Mouse (Mus musculus) large intestine, adult 2 months (tissue): ENCODE data around the gene Mymx. TPM values are rescaled to one million over a fixed set of nuclear protein-coding genes. Genes with fewer than 3 reads are reported as not detected.

Source experiments
- DNase-seq: peaks from one replicate; pipeline ENCODE4 v3.0.0-alpha.2; 2012; ENCODE audit warnings: low read depth, low spot score
- WGBS: fragments of 180-500 bp; shearing (Covaris S2); methylation state at CpG from one replicate; pipeline ENCODE4 v1.1.7; 2018; 5-methylcytosine and 5-hydroxymethylcytosine counted together
- polyA plus RNA-seq: library from polyadenylated mRNA; depleted of rRNA; stranded (reverse); fragments of >200 nt; gene quantifications from 2 replicates; pipeline ENCODE4 v1.2.3, GENCODE M21; 2012

The Mymx gene
- polyA plus RNA-seq, 1 experiment = 2.0 TPM

DNA sequence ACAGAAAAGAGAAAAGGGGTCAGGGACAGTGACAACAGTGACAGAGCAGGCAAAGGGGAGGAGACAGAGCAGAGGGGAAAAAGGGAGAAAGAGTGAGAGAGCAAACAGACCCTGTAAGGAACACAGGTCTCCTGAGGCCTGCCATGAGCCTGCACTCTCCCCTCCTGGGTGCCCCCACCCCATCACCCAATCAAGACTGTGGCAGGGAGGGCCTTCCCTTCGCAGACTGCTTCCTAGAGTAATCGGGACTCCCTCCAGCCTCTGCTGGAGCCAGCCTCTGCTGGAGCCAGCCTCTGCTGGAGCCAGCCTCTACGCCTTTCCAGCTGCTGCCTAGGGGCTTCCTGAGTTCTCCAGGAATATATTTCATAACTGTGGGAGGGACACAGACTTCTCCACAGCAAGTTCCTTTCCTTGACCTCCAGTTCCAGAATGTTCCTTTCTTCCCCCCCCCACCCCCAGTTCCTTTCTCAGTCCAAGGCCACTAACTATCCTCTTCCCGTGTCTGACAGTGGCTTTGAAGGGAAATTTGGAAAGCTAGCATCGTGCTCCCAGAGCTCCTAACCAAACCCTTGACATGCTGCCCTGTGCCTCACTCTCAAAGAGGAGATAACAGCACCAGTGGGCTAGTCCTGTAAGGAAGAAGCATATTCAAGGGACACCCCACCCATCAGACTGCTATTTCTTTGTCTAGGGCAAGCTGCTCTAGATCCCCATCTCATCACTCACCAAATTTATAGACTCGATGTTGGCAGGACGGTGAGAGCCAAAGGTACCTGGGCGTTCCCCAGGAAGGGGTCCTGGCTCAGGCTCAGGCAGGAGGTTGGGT lies 9.1 kb downstream of the Mymx start:
- no peak for DNase-seq
- WGBS = 54% methylated on average over 8 of the region's 8 CpGs

DNA sequence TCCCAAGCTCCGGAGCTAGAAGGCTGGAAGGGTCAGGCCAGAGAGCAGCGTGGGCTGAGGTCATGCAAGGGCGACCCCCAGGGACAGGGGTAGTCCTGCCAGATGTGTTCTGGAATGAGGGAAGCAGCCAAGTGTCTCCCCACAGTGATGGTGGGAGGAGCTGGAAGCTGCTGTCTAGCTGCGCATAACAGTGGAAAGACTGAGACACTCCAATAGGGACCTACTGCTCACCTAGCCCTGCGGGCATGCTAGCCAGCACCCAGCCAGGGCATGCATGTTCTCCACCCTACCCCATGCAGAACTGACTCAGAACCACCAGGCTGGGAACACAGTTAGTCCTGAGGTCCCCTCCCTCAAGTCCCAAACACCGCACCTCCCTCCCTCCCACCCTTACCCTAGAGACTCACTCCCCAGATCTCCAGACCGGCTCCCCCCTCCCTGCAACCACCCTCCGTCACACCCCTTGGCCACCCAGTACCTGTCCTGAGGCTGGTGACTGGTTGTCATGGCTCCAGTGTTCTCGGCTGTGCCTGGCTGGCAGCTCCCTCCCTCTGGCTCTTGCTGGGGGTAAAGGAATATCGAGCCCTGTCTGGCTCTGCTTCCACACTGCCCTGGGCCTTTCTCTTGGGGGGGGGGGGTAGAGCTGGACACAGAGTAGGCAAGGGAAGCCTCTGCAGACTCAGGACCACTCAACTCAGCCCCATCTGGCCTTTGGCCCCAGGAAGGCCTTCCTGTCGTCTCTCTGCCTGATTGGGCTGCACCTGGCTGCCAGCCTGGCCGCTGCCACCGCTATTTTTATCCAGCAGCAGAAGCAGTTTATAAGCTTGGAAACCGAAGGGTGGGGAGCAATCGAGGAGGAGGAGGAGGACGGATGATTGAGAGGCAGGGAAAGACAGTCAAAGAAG lies 9.9 kb downstream of the Mymx start:
- DNase-seq = no peak
- WGBS = 50% methylated on average over 16 of the region's 16 CpGs

DNA sequence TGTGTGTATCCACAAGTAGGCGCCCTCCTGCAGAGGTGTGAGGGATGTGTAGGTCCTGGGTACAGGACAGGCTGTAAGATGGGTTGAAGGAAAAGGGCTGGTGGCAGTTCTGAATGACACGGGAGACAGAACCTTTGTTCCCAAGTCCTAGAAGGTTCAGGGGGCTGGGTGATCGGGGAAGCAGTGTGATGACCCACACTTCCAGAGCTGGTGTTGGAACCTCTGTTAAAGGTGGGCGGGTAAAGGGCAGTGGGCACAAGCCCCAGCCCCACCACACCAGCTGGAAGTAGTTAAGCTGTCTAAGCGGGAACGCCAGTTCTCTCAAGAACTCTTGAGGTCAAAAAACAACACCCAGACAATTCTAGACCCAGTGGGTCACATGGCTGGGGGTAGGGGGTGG lies 11.5 kb downstream of the Mymx start:
- 91% methylated on average over 6 of the region's 6 CpGs for WGBS

GRCm38 (mm10) chr17:45589844-45590243 lies 12.1 kb downstream of the Mymx start:
- no peak for DNase-seq
- 95% methylated on average over 8 of the region's 8 CpGs for WGBS

More for the DNA sequence above, 11.5 kb downstream of the Mymx start:
- no peak for DNase-seq

GRCm38 (mm10) chr17:45589236-45589635 lies 12.7 kb downstream of the Mymx start:
- DNase-seq = no peak
- WGBS = 97% methylated on average over 7 of the region's 7 CpGs

DNA sequence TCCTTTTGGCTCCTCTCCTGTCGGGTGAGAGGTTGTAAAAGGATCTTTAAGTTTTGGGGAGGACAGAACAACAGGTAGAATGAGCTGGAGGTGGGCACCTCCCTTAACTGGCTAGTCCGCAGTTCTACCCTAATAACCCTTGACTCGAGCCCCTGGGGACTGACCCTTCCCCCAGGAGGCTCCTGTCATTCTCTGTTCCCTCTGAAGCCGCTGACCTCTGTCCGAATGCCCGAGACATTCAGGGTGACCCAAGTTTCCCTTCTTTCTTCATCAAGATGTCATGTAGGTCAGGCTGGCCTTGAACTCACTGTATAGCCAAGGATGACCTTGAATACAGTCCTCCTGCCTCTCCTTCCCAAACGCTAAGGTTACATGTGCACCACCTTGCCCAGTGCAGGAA lies 13.5 kb downstream of the Mymx start:
- WGBS = 89% methylated on average over 7 of the region's 7 CpGs
- DNase-seq = no peak

DNA sequence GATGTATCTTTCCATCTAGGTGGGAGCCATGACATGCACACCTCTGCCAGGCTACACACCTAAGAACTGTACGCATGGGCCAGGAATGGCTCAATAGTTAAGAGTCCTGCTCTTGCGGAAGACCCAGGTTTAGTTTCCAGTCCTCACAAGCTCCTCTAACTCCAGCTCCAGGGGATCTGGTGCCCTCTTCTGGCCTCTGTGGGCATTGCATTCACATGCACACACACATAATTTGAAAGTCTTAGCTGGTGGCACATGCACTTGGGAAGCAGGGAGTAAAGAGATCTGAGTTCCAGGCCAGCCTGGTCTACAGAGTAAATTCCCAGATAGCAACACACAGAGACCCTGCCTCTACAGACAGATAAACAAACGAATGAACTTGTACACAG lies 15.5 kb downstream of the Mymx start:
- 97% methylated on average over 3 of the region's 3 CpGs for WGBS
- DNase-seq = no peak

- WGBS = 84% methylated on average over 23 of the region's 23 CpGs
These were observed 16.0 kb downstream of the Mymx start for GRCm38 (mm10) chr17:45585725-45586448.

DNA sequence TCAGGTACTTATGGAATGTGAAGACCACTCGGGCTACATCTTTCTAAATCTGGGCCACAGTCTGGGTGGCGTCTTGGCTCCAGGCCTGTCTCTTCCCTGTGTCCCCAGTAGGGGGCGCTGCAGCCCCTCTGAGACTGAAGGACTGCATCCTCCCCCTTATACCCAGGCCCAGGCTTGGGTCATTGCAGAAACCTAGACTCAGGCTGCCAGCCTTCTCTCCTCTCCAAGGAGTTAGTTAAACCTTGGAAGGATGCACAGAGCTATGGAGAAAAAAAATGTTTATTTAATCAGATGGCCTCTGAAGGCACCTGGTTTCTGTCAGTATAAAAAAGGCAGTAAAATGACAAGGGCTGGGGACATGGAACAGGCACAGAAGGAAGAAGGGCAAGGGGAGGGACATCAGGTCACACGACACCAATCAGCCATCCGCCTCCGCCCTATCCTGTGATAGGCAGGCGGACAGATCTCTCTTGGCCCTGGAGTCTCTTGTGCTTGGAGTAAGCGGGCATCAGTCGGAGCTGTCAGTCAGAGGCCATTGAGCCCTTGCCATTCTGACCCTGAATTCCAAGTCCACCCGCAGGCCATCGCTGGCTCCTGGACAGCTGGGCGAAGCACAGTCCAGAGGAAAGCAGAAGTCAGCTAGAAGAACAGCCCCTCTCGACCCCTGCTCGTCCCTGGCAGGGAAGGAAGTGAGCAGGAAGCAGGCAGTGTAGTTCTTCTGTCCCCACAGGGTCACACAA lies 16.8 kb downstream of the Mymx start:
- DNase-seq = no peak
- WGBS = 41% methylated on average over 14 of the region's 14 CpGs

More at GRCm38 (mm10) chr17:45585725-45586448, 16.0 kb downstream of the Mymx start:
- no peak for DNase-seq

DNA sequence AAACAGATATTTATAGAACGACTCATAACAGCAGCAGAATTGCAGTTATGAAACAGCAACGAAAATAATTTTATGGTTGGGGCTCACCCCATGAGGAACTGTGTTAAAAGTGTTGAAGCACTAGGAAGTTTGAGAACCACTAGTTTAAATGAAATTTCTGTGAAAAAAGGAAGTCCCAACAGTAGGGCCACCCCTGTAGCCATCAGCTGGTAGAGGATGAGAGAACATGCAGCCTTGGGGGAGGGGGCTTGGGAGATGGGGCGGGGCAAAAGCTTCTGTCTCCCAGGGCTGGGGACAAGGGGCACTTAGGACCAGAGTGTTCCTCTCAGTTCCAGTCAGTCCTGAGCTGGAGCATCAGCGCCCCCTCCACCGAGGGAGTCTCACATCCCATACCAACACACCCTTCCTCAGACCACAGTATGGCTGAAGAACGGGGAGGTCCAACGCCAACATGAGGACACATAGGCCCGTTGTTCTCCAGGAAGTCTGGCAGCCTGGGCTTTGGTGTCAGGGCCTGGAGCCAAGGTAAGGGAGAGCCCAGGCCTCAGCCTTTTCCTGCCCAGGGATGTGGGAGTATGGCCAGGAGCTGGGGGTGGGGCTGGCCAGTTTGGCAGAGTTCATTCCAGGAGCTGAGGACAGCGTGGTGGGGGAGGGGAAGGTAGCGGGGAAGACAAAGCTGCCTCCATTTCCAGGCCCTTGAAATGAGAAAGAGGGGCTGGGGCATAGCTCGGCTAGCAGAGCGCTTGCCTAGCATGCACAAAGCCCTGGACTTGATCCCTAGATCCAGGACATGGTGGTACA lies 17.6 kb downstream of the Mymx start:
- 24% methylated on average over 12 of the region's 12 CpGs for WGBS
- DNase-seq = no peak

GRCm38 (mm10) chr17:45582715-45583355 lies 19.1 kb downstream of the Mymx start:
- 50% methylated on average over 6 of the region's 6 CpGs for WGBS
- DNase-seq = no peak

DNA sequence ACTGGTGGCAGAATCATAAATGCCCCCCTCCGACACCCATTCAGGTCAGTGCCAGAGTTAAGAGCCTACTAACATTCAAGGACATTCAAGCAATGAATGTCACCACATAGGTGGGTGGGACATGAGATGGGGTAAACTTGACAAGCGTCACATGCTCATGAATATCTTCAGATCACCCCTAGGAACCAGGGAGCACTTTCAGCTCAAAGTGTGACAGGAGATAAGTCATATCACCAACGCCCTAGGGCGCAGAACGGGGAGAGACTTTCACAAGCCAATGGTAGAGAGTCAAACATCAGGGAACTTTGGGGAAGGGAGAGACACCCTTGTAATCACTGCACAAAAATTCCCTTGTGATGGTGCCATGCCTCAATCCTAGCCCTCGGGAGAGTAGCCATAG lies 19.7 kb downstream of the Mymx start:
- 92% methylated on average over 6 of the region's 6 CpGs for WGBS

DNA sequence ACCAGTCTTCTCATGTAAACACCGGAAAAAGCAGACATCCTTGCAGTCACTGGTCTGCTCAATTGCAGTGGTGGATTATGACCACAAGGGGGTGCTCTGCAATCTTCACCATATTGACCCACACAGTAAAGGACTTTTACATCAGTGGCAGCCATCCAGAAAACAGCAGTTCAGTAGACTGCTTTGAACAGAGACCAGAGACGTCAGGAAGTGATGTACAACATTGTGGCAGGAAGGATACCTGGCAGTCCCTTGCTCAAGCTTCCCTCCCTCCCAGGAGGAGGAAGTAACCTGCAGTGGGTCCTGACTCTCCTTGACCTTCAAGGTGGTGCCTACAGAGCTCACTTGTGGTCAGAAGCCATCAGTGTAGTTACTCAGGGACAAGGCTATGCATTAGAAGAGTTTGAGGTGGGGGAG lies 20.3 kb downstream of the Mymx start:
- 0% methylated on average over 2 of the region's 2 CpGs for WGBS
- no peak for DNase-seq

More for the DNA sequence above, 19.7 kb downstream of the Mymx start:
- DNase-seq = no peak

- DNase-seq = no peak
- 7% methylated on average over 12 of the region's 12 CpGs for WGBS
These were observed 20.9 kb downstream of the Mymx start for GRCm38 (mm10) chr17:45580958-45581477.

DNA sequence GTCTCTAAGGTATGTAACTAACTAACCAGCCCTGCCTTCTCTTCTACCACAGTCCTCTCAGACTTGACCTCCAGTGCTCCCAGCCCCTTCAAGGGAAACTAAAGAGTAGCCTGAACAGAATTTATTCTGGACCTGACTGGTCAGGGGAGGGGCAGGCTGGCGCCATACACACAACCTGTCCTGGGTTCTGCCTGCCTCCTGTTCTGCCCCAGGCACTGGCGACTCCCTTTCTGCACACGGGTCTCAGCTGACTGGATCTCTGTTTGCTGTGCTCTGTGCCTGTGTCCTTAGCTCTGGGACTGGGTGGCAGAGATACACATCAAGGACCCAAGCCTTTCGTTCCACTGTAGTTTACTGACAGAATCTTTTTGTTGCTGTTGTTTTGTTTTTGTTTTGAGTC lies 22.3 kb downstream of the Mymx start:
- WGBS = 62% methylated on average over 4 of the region's 4 CpGs
- DNase-seq = no peak

GRCm38 (mm10) chr17:45578843-45579242 lies 23.1 kb downstream of the Mymx start:
- WGBS = 72% methylated on average over 7 of the region's 7 CpGs
- DNase-seq = no peak

DNA sequence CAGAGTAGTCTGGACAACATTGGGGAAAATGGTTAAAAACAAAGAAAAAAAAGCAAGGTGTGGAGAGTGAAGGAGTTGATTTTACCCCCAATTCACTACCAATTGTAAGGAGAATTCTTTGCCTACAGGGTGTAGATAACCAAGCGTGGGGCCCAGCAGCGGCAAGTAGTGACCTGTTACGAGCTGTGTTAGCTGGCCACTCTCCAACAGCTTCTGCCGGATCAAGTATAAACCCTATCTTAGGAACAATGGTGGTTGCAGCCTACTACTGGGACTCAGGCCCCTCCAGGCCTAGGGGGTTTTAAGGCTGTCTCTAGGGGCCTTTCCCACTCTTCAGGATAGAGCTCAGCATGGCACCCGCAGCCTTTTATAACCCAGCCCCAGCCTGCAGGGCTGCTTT lies 23.7 kb downstream of the Mymx start:
- 25% methylated on average over 5 of the region's 5 CpGs for WGBS

More for the DNA sequence above, 23.7 kb downstream of the Mymx start:
- DNase-seq = no peak
